Mouse (Mus musculus): ENCODE results near the gene Lingo3. TPM values are rescaled to one million over a fixed set of nuclear protein-coding genes. Genes with fewer than 3 reads are reported as not detected.

Gene Lingo3
- polyA plus RNA-seq, 1 experiment from 2014 or later = 16.9 TPM

MicroRNA genes within 50 kb of the gene (microRNA counts, 519-probe panel; counts per million panel counts)
- microRNA mmu-miR-1982 = 386 counts per million, percentile 18 among the panel's probes with 10 or more counts

Small RNA genes within 50 kb of the gene (microRNA-seq; reads per million reads assigned to microRNA genes)
- 3.8 reads per million, percentile 19 among the genes with 10 or more reads in this experiment for gene Mir1982

Other genes with a start within 250 kb of the Lingo3 start
- gene Scamp4, start 241.2 kb downstream of the Lingo3 start, polyA plus RNA-seq (2015; fragmentation: Nextera tagmentation; extraction: Ambion mirVana) = 61.2 and 64.3 TPM in 2 replicates
- gene Adat3, start 241.2 kb downstream of the Lingo3 start, polyA plus RNA-seq (2015; fragmentation: Nextera tagmentation; extraction: Ambion mirVana) = 4.5 and 6.2 TPM in 2 replicates
- gene Gm49322, start 238.0 kb downstream of the Lingo3 start, polyA plus RNA-seq (2015; fragmentation: Nextera tagmentation; extraction: Ambion mirVana) = 3.0 and 4.0 TPM in 2 replicates
- gene Csnk1g2, start 221.2 kb downstream of the Lingo3 start, polyA plus RNA-seq (2015; fragmentation: Nextera tagmentation; extraction: Ambion mirVana) = 79.9 and 96.8 TPM in 2 replicates
- 71.8 and 73.5 TPM in 2 replicates for gene Btbd2, start 187.0 kb downstream of the Lingo3 start, polyA plus RNA-seq (2015; fragmentation: Nextera tagmentation; extraction: Ambion mirVana)
- 43.7 and 49.1 TPM in 2 replicates for gene Mknk2, start 165.9 kb downstream of the Lingo3 start, polyA plus RNA-seq (2015; fragmentation: Nextera tagmentation; extraction: Ambion mirVana)
- 61.4 and 64.3 TPM in 2 replicates for gene Mob3a, start 142.1 kb downstream of the Lingo3 start, polyA plus RNA-seq (2015; fragmentation: Nextera tagmentation; extraction: Ambion mirVana)
- 44.9 and 49.5 TPM in 2 replicates for gene Izumo4, start 141.9 kb downstream of the Lingo3 start, polyA plus RNA-seq (2015; fragmentation: Nextera tagmentation; extraction: Ambion mirVana)
- gene Ap3d1, start 101.8 kb downstream of the Lingo3 start, polyA plus RNA-seq (2015; fragmentation: Nextera tagmentation; extraction: Ambion mirVana) = 99.5 and 112 TPM in 2 replicates
- gene Dot1l, start 88.8 kb downstream of the Lingo3 start, polyA plus RNA-seq (2015; fragmentation: Nextera tagmentation; extraction: Ambion mirVana) = 17.7 and 17.8 TPM in 2 replicates
- 57.8 and 60.6 TPM in 2 replicates for gene Sf3a2, start 45.8 kb downstream of the Lingo3 start, polyA plus RNA-seq (2015; fragmentation: Nextera tagmentation; extraction: Ambion mirVana)
- gene Plekhj1, start 45.4 kb downstream of the Lingo3 start, polyA plus RNA-seq (2015; fragmentation: Nextera tagmentation; extraction: Ambion mirVana) = 121 and 125 TPM in 2 replicates
- gene Amh, start 38.8 kb downstream of the Lingo3 start, polyA plus RNA-seq (2015; fragmentation: Nextera tagmentation; extraction: Ambion mirVana) = not detected in 2 replicates
- gene Jsrp1, start 30.5 kb downstream of the Lingo3 start, polyA plus RNA-seq (2015; fragmentation: Nextera tagmentation; extraction: Ambion mirVana) = 0.39 and 0.45 TPM in 2 replicates
- 1,102 and 1,149 TPM in 2 replicates for gene Oaz1, start 17.4 kb downstream of the Lingo3 start, polyA plus RNA-seq (2015; fragmentation: Nextera tagmentation; extraction: Ambion mirVana)
- gene Lsm7, start 11.2 kb upstream of the Lingo3 start, polyA plus RNA-seq (2015; fragmentation: Nextera tagmentation; extraction: Ambion mirVana) = 202 and 205 TPM in 2 replicates
- gene Sppl2b, start 11.2 kb upstream of the Lingo3 start, polyA plus RNA-seq (2015; fragmentation: Nextera tagmentation; extraction: Ambion mirVana) = 82.4 and 84.1 TPM in 2 replicates
- gene Tmprss9, start 27.8 kb upstream of the Lingo3 start, polyA plus RNA-seq (2015; fragmentation: Nextera tagmentation; extraction: Ambion mirVana) = 0.10 and 0.16 TPM in 2 replicates
- gene Timm13, start 56.9 kb upstream of the Lingo3 start, polyA plus RNA-seq (2015; fragmentation: Nextera tagmentation; extraction: Ambion mirVana) = 297 and 316 TPM in 2 replicates
- gene Lmnb2, start 74.2 kb upstream of the Lingo3 start, polyA plus RNA-seq (2015; fragmentation: Nextera tagmentation; extraction: Ambion mirVana) = 40.4 and 45.5 TPM in 2 replicates
- 6.4 and 7.1 TPM in 2 replicates for gene Gadd45b, start 86.0 kb upstream of the Lingo3 start, polyA plus RNA-seq (2015; fragmentation: Nextera tagmentation; extraction: Ambion mirVana)
- 21.5 and 25.6 TPM in 2 replicates for gene Gng7, start 170.9 kb upstream of the Lingo3 start, polyA plus RNA-seq (2015; fragmentation: Nextera tagmentation; extraction: Ambion mirVana)
- gene Diras1, start 181.6 kb upstream of the Lingo3 start, polyA plus RNA-seq (2015; fragmentation: Nextera tagmentation; extraction: Ambion mirVana) = 71.7 and 88.1 TPM in 2 replicates
- 52.8 and 55.7 TPM in 2 replicates for gene Slc39a3, start 193.4 kb upstream of the Lingo3 start, polyA plus RNA-seq (2015; fragmentation: Nextera tagmentation; extraction: Ambion mirVana)
- gene Sgta, start 216.1 kb upstream of the Lingo3 start, polyA plus RNA-seq (2015; fragmentation: Nextera tagmentation; extraction: Ambion mirVana) = 324 and 340 TPM in 2 replicates
- gene Thop1, start 226.0 kb upstream of the Lingo3 start, polyA plus RNA-seq (2015; fragmentation: Nextera tagmentation; extraction: Ambion mirVana) = 47.3 and 51.6 TPM in 2 replicates

All from midbrain, embryonic 16.5 days (tissue).